Mouse (Mus musculus) ES-Bruce4 (cell line): ENCODE results near the gene Nrsn1.

Experiments used
- CTCF ChIP-seq: IDR thresholded peaks from one replicate; pipeline ENCODE4 v1.8.1; 2011; ENCODE audit warnings: low read depth, low read length
- POLR2A ChIP-seq: IDR thresholded peaks from one replicate; pipeline ENCODE4 v1.8.1; 2011; ENCODE audit warnings: low read length; ENCODE audit not compliant: insufficient read depth

- TF ChIP-seq POLR2A (no peak), CTCF (no peak)
These were observed 18.4 kb upstream of the Nrsn1 start for GRCm38 (mm10) chr13:25288736-25289135.
